Mouse (Mus musculus) neural tube, embryonic 12.5 days (tissue): ENCODE data around the gene Armc8. TPM values are rescaled to one million over a fixed set of nuclear protein-coding genes. Genes with fewer than 3 reads are reported as not detected.

ENCODE experiments used
- ATAC-seq: fragments of 200-750 bp; cut with Nextera tagmentation; 2 replicates; pipeline ENCODE4 v1.8.0; 2017; ENCODE audit warnings: low read depth, mild to moderate bottlenecking, moderate TSS enrichment, moderate library complexity; ENCODE audit not compliant: low FRiP score
- H3K27ac ChIP-seq: fragments of 300-500 bp; sonication (generic); 2 replicates; pipeline ENCODE4 v1.5.1; 2016
- H3K27me3 ChIP-seq: fragments of 300-500 bp; sonication (generic); replicated peaks from 2 replicates; pipeline ENCODE4 v1.6.1; 2016; ENCODE audit warnings: mild to moderate bottlenecking
- H3K36me3 ChIP-seq: fragments of 300-500 bp; sonication (generic); 2 replicates; pipeline ENCODE4 v1.6.1; 2016; ENCODE audit warnings: mild to moderate bottlenecking
- H3K4me1 ChIP-seq: fragments of 300-500 bp; sonication (generic); 2 replicates; pipeline ENCODE4 v1.6.1; 2016
- H3K4me2 ChIP-seq: fragments of 300-500 bp; sonication (generic); replicated peaks from 2 replicates; pipeline ENCODE4 v1.6.1; 2016; ENCODE audit warnings: mild to moderate bottlenecking
- H3K4me3 ChIP-seq: fragments of 300-500 bp; sonication (generic); 2 replicates; pipeline ENCODE4 v1.5.1; 2016
- H3K9ac ChIP-seq: fragments of 300-500 bp; sonication (generic); 2 replicates; pipeline ENCODE4 v1.6.1; 2016; ENCODE audit warnings: mild to moderate bottlenecking
- H3K9me3 ChIP-seq: fragments of 300-500 bp; sonication (generic); 2 replicates; pipeline ENCODE4 v1.6.1; 2016; ENCODE audit warnings: mild to moderate bottlenecking
- WGBS: fragments of 180-500 bp; shearing (Covaris S2); methylation state at CpG from one replicate; pipeline ENCODE4 v1.1.7; 2016; 5-methylcytosine and 5-hydroxymethylcytosine counted together
- polyA plus RNA-seq: library from polyadenylated mRNA; unstranded; fragments of >200 nt; fragmentation: Nextera tagmentation; extraction: Ambion mirVana; gene quantifications from 2 replicates; pipeline ENCODE4 v1.2.1, GENCODE M21; 2016

The Armc8 gene
- polyA plus RNA-seq, 1 experiment from 2014 or later = 46.1 TPM

GRCm38 (mm10) chr9:99437781-99438565 is 130.7 kb downstream of the Armc8 start:
- WGBS = 83% methylated on average over 12 of the region's 12 CpGs
- H3K36me3 ChIP-seq = no peaks in the 10 kb centered on the region
- H3K9ac ChIP-seq = no peak overlapping the region
- peaks cover 17% of the 10 kb centered on the region for H3K27me3 ChIP-seq
- H3K4me3 ChIP-seq = no peak overlapping the region
- no peaks in the 10 kb centered on the region for H3K9me3 ChIP-seq
- H3K4me1 ChIP-seq = peaks cover 23% of the 10 kb centered on the region
- no peak overlapping the region for H3K27ac ChIP-seq
- H3K4me2 ChIP-seq = no peak overlapping the region; the same call in 1 of the 2 replicates
- ATAC-seq = no peak

- peaks cover 17% of the 10 kb centered on the region for H3K27me3 ChIP-seq
- H3K4me2 ChIP-seq = peak within 1 kb of the TSS; percentile 86
- H3K4me3 ChIP-seq = peak within 1 kb of the TSS; percentile 82
- ATAC-seq = 0 out of 2 replicates have a peak, but pooled peaks have one; percentile 1
- H3K4me1 ChIP-seq = peaks cover 23% of the 10 kb centered on the region
- WGBS = 17% methylated on average over 27 of the region's 27 CpGs
- peak within 1 kb of the TSS; percentile 87 for H3K9ac ChIP-seq
- H3K9me3 ChIP-seq = no peaks in the 10 kb centered on the region
- no peaks in the 10 kb centered on the region for H3K36me3 ChIP-seq
- peak within 1 kb of the TSS; percentile 72 for H3K27ac ChIP-seq
These were observed 131.5 kb downstream of the Armc8 start, which contains the start of gene Mras for GRCm38 (mm10) chr9:99437031-99437764. Gene Mras, minus strand, starts transcription at chr9:99437381.

GRCm38 (mm10) chr9:99436182-99437030 is 132.3 kb downstream of the Armc8 start:
- Histone ChIP-seq H3K36me3 (no peaks in the 10 kb centered on the region), H3K4me3 (peak overlapping the region; percentile 82), H3K4me2 (peak overlapping the region; percentile 86), H3K9ac (peak overlapping the region; percentile 87), H3K4me1 (peaks cover 23% of the 10 kb centered on the region), H3K9me3 (no peaks in the 10 kb centered on the region), H3K27ac (peak overlapping the region; percentile 72), H3K27me3 (peaks cover 17% of the 10 kb centered on the region)
- peak; percentile 72 for ATAC-seq
- WGBS = under 1% methylated on average over 77 of the region's 86 CpGs

- Histone ChIP-seq H3K27ac (no peak overlapping the region), H3K9me3 (no peaks in the 10 kb centered on the region), H3K4me1 (peaks cover 23% of the 10 kb centered on the region), H3K9ac (peak overlapping the region; percentile 87), H3K4me2 (peak overlapping the region; percentile 86), H3K36me3 (no peaks in the 10 kb centered on the region), H3K27me3 (peaks cover 17% of the 10 kb centered on the region), H3K4me3 (peak overlapping the region; percentile 82)
- 18% methylated on average over 16 of the region's 16 CpGs for WGBS
- ATAC-seq = peak; percentile 60
These were observed 133.0 kb downstream of the Armc8 start for GRCm38 (mm10) chr9:99435619-99436181.

GRCm38 (mm10) chr9:99434892-99435618 is 133.6 kb downstream of the Armc8 start:
- ATAC-seq = peak; percentile 53
- H3K4me3 ChIP-seq = peak overlapping the region; percentile 82
- H3K36me3 ChIP-seq = no peaks in the 10 kb centered on the region
- WGBS = 42% methylated on average over 14 of the region's 14 CpGs
- H3K4me1 ChIP-seq = peaks cover 23% of the 10 kb centered on the region
- no peaks in the 10 kb centered on the region for H3K9me3 ChIP-seq
- H3K9ac ChIP-seq = peak overlapping the region; percentile 87
- peak overlapping the region; percentile 86 for H3K4me2 ChIP-seq
- peaks cover 17% of the 10 kb centered on the region for H3K27me3 ChIP-seq
- no peak overlapping the region for H3K27ac ChIP-seq

GRCm38 (mm10) chr9:99432478-99432877 is 136.2 kb downstream of the Armc8 start:
- Histone ChIP-seq H3K4me1 (peaks cover 23% of the 10 kb centered on the region), H3K9ac (no peak overlapping the region), H3K27ac (no peak overlapping the region), H3K27me3 (peaks cover 3% of the 10 kb centered on the region), H3K36me3 (no peaks in the 10 kb centered on the region), H3K4me2 (no peak overlapping the region), H3K9me3 (no peaks in the 10 kb centered on the region), H3K4me3 (no peak overlapping the region)
- WGBS = 87% methylated on average over 4 of the region's 4 CpGs
- no peak for ATAC-seq

- H3K9me3 ChIP-seq = no peaks in the 10 kb centered on the region
- no peak overlapping the region for H3K27ac ChIP-seq
- WGBS = 87% methylated on average over 6 of the region's 6 CpGs
- H3K4me1 ChIP-seq = peaks cover 22% of the 10 kb centered on the region
- no peaks in the 10 kb centered on the region for H3K27me3 ChIP-seq
- H3K36me3 ChIP-seq = no peaks in the 10 kb centered on the region
- H3K4me2 ChIP-seq = no peak overlapping the region
- H3K9ac ChIP-seq = no peak overlapping the region
- H3K4me3 ChIP-seq = no peak overlapping the region
- no peak for ATAC-seq
These were observed 136.7 kb downstream of the Armc8 start for GRCm38 (mm10) chr9:99431963-99432362.

- H3K4me3 ChIP-seq = no peak overlapping the region
- WGBS = 92% methylated on average over 8 of the region's 8 CpGs
- H3K27me3 ChIP-seq = no peaks in the 10 kb centered on the region
- H3K36me3 ChIP-seq = no peaks in the 10 kb centered on the region
- no peak for ATAC-seq
- H3K4me1 ChIP-seq = peaks cover 20% of the 10 kb centered on the region
- no peaks in the 10 kb centered on the region for H3K9me3 ChIP-seq
- no peak overlapping the region for H3K9ac ChIP-seq
- H3K4me2 ChIP-seq = no peak overlapping the region
- H3K27ac ChIP-seq = no peak overlapping the region
These were observed 137.4 kb downstream of the Armc8 start for GRCm38 (mm10) chr9:99431346-99431745.

- H3K9me3 ChIP-seq = no peaks in the 10 kb centered on the region
- H3K27me3 ChIP-seq = no peaks in the 10 kb centered on the region
- ATAC-seq = no peak
- H3K9ac ChIP-seq = no peak overlapping the region
- no peaks in the 10 kb centered on the region for H3K36me3 ChIP-seq
- no peak overlapping the region for H3K4me2 ChIP-seq
- H3K4me3 ChIP-seq = no peak overlapping the region
- no peak overlapping the region for H3K27ac ChIP-seq
- WGBS = 82% methylated on average over 6 of the region's 6 CpGs
- peaks cover 19% of the 10 kb centered on the region for H3K4me1 ChIP-seq
These were observed 137.9 kb downstream of the Armc8 start for GRCm38 (mm10) chr9:99430806-99431205.

- Histone ChIP-seq H3K36me3 (no peaks in the 10 kb centered on the region), H3K4me3 (no peak overlapping the region), H3K27me3 (no peaks in the 10 kb centered on the region), H3K27ac (no peak overlapping the region), H3K4me2 (no peak overlapping the region), H3K9me3 (no peaks in the 10 kb centered on the region), H3K9ac (no peak overlapping the region), H3K4me1 (peaks cover 13% of the 10 kb centered on the region)
- WGBS = 84% methylated on average over 3 of the region's 3 CpGs
- ATAC-seq = no peak
These were observed 138.9 kb downstream of the Armc8 start for GRCm38 (mm10) chr9:99429845-99430244.
